Mouse (Mus musculus): ENCODE data around the gene Nr3c2. TPM values are rescaled to one million over a fixed set of nuclear protein-coding genes. Genes with fewer than 3 reads are reported as not detected.

Nr3c2 gene
- polyA plus RNA-seq, 1 experiment, result 7.6 TPM

DNA sequence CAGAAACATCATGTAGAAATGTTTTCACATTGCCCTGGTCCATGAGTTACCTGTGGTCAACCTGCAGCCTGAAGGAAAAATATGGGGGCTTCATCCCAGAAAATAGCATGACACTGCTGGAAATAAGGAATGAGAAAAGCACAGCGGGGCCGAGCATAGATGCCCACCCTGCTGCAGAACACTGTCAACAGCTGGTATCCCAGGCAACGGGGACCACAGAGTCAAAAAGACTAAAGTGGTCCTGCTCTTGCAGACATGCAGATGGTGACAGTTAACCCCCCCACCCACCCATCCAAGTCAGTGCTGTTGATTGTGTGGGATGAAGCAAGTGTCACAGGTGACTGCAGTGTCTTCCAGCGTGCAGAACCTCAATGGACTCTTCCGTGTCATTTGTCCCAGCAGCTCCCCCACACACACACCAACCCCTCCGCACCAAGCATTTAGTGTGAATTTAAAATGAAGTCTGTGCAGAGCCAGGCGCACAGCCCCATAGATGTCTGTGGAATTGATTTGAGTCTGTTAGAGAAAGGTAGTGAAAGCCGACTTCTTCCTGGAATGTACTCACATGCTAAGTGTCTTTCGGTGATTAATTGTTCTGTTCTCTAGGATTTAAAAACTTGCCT, 287.8 kb downstream of the Nr3c2 start:
- WGBS, result 74% methylated on average over 9 of the region's 9 CpGs
- no peak for TF ChIP-seq POLR2A (IDR thresholded peaks at IDR 0.05; ENCODE audit: low read depth, low read length)
- no peak for TF ChIP-seq CTCF (conservative IDR thresholded peaks at IDR 0.05; ENCODE audit: insufficient read depth, insufficient read length, low read depth, low read length)
- Histone ChIP-seq H3K27ac (ENCODE audit: insufficient read depth, low read depth, low read length) (no peak overlapping the region), H3K4me3 (ENCODE audit: insufficient read depth, low read depth, low read length) (no peak overlapping the region), H3K36me3 (ENCODE audit: control insufficient read depth, insufficient read depth, low read length) (no peaks in the 10 kb centered on the region), H3K27me3 (replicated peaks; ENCODE audit: control insufficient read depth, insufficient read depth, low read length) (no peaks in the 10 kb centered on the region), H3K4me1 (ENCODE audit: control insufficient read depth, insufficient read depth, low read length) (no peaks in the 10 kb centered on the region; the same call in 1 of the 2 replicates)
- DNase-seq, result no peak

DNA sequence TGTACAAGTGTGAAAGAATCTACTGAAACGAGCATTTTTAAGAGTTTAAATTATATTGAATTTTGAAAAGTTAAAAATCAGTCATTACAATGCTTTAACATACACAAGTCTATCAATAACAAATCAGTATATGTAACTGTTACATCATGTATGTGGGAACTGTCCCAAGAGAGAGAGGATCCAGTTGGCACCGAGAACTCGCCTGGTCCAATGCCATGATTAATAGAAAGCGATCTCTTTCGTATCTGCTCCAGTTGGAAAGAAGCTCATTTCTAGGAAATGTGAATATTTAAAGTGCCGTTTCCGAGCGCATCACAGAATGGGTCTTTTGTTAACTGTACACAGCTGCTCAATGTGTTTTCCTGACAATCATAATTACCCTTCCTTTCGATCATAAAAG, 288.5 kb downstream of the Nr3c2 start:
- TF ChIP-seq POLR2A (IDR thresholded peaks at IDR 0.05; ENCODE audit: low read depth, low read length) (no peak), CTCF (conservative IDR thresholded peaks at IDR 0.05; ENCODE audit: insufficient read depth, insufficient read length, low read depth, low read length) (no peak)
- 81% methylated on average over 9 of the region's 9 CpGs for WGBS
- DNase-seq, result no peak

GRCm38 (mm10) chr8:77188298-77188697, 289.1 kb downstream of the Nr3c2 start:
- Histone ChIP-seq H3K36me3 (ENCODE audit: control insufficient read depth, insufficient read depth, low read length) (no peaks in the 10 kb centered on the region; the same call in 1 of the 2 replicates), H3K27me3 (replicated peaks; ENCODE audit: control insufficient read depth, insufficient read depth, low read length) (no peaks in the 10 kb centered on the region), H3K4me3 (ENCODE audit: insufficient read depth, low read depth, low read length) (no peak overlapping the region), H3K27ac (ENCODE audit: insufficient read depth, low read depth, low read length) (no peak overlapping the region), H3K4me1 (ENCODE audit: control insufficient read depth, insufficient read depth, low read length) (no peaks in the 10 kb centered on the region; the same call in 1 of the 2 replicates)
- 81% methylated on average over 4 of the region's 4 CpGs for WGBS
- TF ChIP-seq CTCF (conservative IDR thresholded peaks at IDR 0.05; ENCODE audit: insufficient read depth, insufficient read length, low read depth, low read length) (no peak), POLR2A (IDR thresholded peaks at IDR 0.05; ENCODE audit: low read depth, low read length) (no peak)
- DNase-seq, result no peak

More for the DNA sequence above, 288.5 kb downstream of the Nr3c2 start:
- H3K4me1 ChIP-seq (ENCODE audit: control insufficient read depth, insufficient read depth, low read length), result no peaks in the 10 kb centered on the region; the same call in 1 of the 2 replicates
- H3K27ac ChIP-seq (ENCODE audit: insufficient read depth, low read depth, low read length), result no peak overlapping the region
- H3K36me3 ChIP-seq (ENCODE audit: control insufficient read depth, insufficient read depth, low read length), result no peaks in the 10 kb centered on the region
- H3K4me3 ChIP-seq (ENCODE audit: insufficient read depth, low read depth, low read length), result no peak overlapping the region
- no peaks in the 10 kb centered on the region for H3K27me3 ChIP-seq (replicated peaks; ENCODE audit: control insufficient read depth, insufficient read depth, low read length)

GRCm38 (mm10) chr8:77189318-77189717, 290.1 kb downstream of the Nr3c2 start:
- WGBS, result 73% methylated on average over 9 of the region's 9 CpGs
- Histone ChIP-seq H3K27ac (ENCODE audit: insufficient read depth, low read depth, low read length) (no peak overlapping the region), H3K4me1 (ENCODE audit: control insufficient read depth, insufficient read depth, low read length) (no peaks in the 10 kb centered on the region; the same call in 1 of the 2 replicates), H3K4me3 (ENCODE audit: insufficient read depth, low read depth, low read length) (no peak overlapping the region), H3K27me3 (replicated peaks; ENCODE audit: control insufficient read depth, insufficient read depth, low read length) (no peaks in the 10 kb centered on the region), H3K36me3 (ENCODE audit: control insufficient read depth, insufficient read depth, low read length) (no peaks in the 10 kb centered on the region; the same call in none of the 2 replicates)
- no peak for DNase-seq
- TF ChIP-seq CTCF (conservative IDR thresholded peaks at IDR 0.05; ENCODE audit: insufficient read depth, insufficient read length, low read depth, low read length) (no peak), POLR2A (IDR thresholded peaks at IDR 0.05; ENCODE audit: low read depth, low read length) (no peak)

DNA sequence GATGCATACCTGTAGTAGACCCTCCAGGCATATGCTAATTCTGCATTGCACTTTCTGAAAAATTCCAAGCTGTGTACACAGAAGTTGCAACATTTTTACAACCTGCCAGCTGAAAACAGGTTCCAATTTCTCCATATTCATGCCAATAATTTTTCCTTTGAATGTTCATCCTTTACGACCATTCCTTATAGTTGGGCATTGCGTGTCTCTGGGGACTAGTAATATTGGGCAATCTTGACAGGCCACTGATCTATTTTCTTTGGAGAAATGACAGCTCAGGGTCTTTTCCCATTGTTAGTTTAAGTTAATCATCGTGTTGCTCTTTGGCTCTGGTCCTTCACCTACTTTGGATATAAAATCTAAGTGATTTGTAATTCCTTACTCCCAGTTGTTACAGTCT, 291.2 kb downstream of the Nr3c2 start:
- Histone ChIP-seq H3K4me3 (ENCODE audit: insufficient read depth, low read depth, low read length) (no peak overlapping the region), H3K4me1 (ENCODE audit: control insufficient read depth, insufficient read depth, low read length) (no peaks in the 10 kb centered on the region; the same call in 1 of the 2 replicates), H3K27ac (ENCODE audit: insufficient read depth, low read depth, low read length) (no peak overlapping the region), H3K27me3 (replicated peaks; ENCODE audit: control insufficient read depth, insufficient read depth, low read length) (no peaks in the 10 kb centered on the region), H3K36me3 (ENCODE audit: control insufficient read depth, insufficient read depth, low read length) (no peaks in the 10 kb centered on the region; the same call in none of the 2 replicates)
- WGBS, result 63% methylated on average over 3 of the region's 3 CpGs
- TF ChIP-seq CTCF (conservative IDR thresholded peaks at IDR 0.05; ENCODE audit: insufficient read depth, insufficient read length, low read depth, low read length) (no peak), POLR2A (IDR thresholded peaks at IDR 0.05; ENCODE audit: low read depth, low read length) (no peak)
- no peak for DNase-seq

DNA sequence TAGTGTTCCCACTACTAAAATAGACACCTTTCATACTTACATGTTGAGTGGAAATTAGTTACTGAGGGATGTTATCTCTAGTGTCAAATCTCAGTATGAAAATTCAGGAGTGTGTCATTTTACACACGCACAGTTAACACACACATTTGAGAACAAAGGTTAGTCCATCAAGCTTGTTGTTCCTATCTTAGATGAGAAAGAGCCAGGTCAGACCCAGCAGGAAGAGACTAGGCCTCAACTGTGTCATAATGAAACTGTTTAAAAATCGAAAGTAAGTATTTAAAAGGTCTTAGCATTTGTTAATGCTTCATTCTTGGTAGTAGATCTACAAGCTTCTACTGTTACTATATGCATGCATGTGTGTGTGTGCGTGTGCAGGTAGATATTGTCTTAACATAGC, 310.1 kb downstream of the Nr3c2 start:
- H3K4me1 ChIP-seq (ENCODE audit: control insufficient read depth, insufficient read depth, low read length), result no peaks in the 10 kb centered on the region
- H3K36me3 ChIP-seq (ENCODE audit: control insufficient read depth, insufficient read depth, low read length), result no peaks in the 10 kb centered on the region; the same call in 1 of the 2 replicates
- 83% methylated on average over 3 of the region's 3 CpGs for WGBS
- no peaks in the 10 kb centered on the region for H3K27me3 ChIP-seq (replicated peaks; ENCODE audit: control insufficient read depth, insufficient read depth, low read length)
- H3K4me3 ChIP-seq (ENCODE audit: insufficient read depth, low read depth, low read length), result no peak overlapping the region
- DNase-seq, result no peak
- no peak overlapping the region for H3K27ac ChIP-seq (ENCODE audit: insufficient read depth, low read depth, low read length)
- TF ChIP-seq POLR2A (IDR thresholded peaks at IDR 0.05; ENCODE audit: low read depth, low read length), result no peak
- TF ChIP-seq CTCF (conservative IDR thresholded peaks at IDR 0.05; ENCODE audit: insufficient read depth, insufficient read length, low read depth, low read length), result no peak

- no peak overlapping the region for H3K27ac ChIP-seq (ENCODE audit: insufficient read depth, low read depth, low read length)
- 66% methylated on average over 3 of the region's 3 CpGs for WGBS
- H3K4me3 ChIP-seq (ENCODE audit: insufficient read depth, low read depth, low read length), result no peak overlapping the region
- H3K36me3 ChIP-seq (ENCODE audit: control insufficient read depth, insufficient read depth, low read length), result no peaks in the 10 kb centered on the region; the same call in 1 of the 2 replicates
- H3K4me1 ChIP-seq (ENCODE audit: control insufficient read depth, insufficient read depth, low read length), result no peaks in the 10 kb centered on the region
- no peak for TF ChIP-seq POLR2A (IDR thresholded peaks at IDR 0.05; ENCODE audit: low read depth, low read length)
- no peak for TF ChIP-seq CTCF (conservative IDR thresholded peaks at IDR 0.05; ENCODE audit: insufficient read depth, insufficient read length, low read depth, low read length)
- no peaks in the 10 kb centered on the region for H3K27me3 ChIP-seq (replicated peaks; ENCODE audit: control insufficient read depth, insufficient read depth, low read length)
- DNase-seq, result no peak
These were observed 314.7 kb downstream of the Nr3c2 start for GRCm38 (mm10) chr8:77213893-77214464.

All from kidney, adult 2 months (tissue).